Mouse (Mus musculus) cortical plate, adult 2 months (tissue): ENCODE measurements around the gene Lyrm4.

ENCODE experiments used
- CTCF ChIP-seq: fragments of 200-500 bp; IDR thresholded peaks from 2 replicates; pipeline ENCODE4 v1.5.1; 2011; ENCODE audit warnings: mild to moderate bottlenecking, control low read depth, low read length; ENCODE audit not compliant: insufficient read depth; ENCODE audit errors: extremely low read depth
- POLR2A ChIP-seq: fragments of 200-500 bp; IDR thresholded peaks from 2 replicates; pipeline ENCODE4 v1.6.1; 2011; ENCODE audit warnings: mild to moderate bottlenecking, low read length, control low read depth; ENCODE audit not compliant: insufficient read depth; ENCODE audit errors: extremely low read depth

DNA sequence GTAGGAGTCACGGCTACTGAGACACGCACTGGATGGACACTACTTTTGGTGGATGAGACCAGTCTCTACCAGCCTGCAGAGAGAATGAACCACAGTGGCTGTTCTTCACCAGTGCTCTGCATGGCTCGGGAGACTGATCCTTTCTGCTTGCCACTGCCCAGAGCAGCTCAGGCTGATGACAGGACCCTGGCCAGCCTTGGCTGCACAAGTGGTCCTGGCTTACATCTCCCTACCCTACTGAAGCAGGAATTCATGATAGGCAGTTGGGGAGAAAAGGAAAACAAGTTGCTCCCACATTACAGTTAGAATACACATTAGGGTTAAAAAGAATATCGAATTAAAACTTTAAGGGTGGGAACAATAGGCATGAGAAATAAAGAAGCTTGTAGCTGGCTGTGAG is 119.7 kb downstream of the Lyrm4 start:
- TF ChIP-seq CTCF = no peak
- no peak for TF ChIP-seq POLR2A
